In genomic region chr15:81856030-81856790, GRCm38 (mm10) we compare ENCODE assay signal across 8 mouse cellular contexts. TPM values are rescaled to one million over a fixed set of nuclear protein-coding genes. Genes with fewer than 3 reads are reported as not detected.
DNase-seq lines count a peak whose midpoint lies in the region; ATAC-seq and TF ChIP-seq lines count a peak whose summit lies in the region.

No protein-coding gene starts in this region.

- H3K9ac ChIP-seq in embryonic facial prominence, embryonic 14.5 days (ENCODE audit: low read depth, low read length) = peak overlapping the region; percentile 92

- H3K9me3 ChIP-seq in embryonic facial prominence, embryonic 14.5 days (ENCODE audit: control insufficient read depth, low read length) = no peaks in the 10 kb centered on the region

- peak; percentile 97 for DNase-seq in embryonic facial prominence, embryonic 14.5 days (ENCODE audit: low spot score)
- peak; percentile 88 for DNase-seq in heart, adult 8-10 months (ENCODE audit: low spot score)
- peak; percentile 91 for DNase-seq in kidney, adult 8-10 months
- peak; percentile 91 for DNase-seq in liver
- peak; percentile 84 to 88 for DNase-seq in spleen, postnatal 36 days (ENCODE audit: low spot score in 2 of 2)

- peak overlapping the region; percentile 87 for H3K4me2 ChIP-seq in embryonic facial prominence, embryonic 14.5 days (ENCODE audit: low read depth, low read length)

- H3K4me1 ChIP-seq in bone marrow, adult 2 months (ENCODE audit: control insufficient read depth, insufficient read depth, low read length) = peaks cover 2% of the 10 kb centered on the region; the same call in 1 of the 2 replicates
- H3K4me1 ChIP-seq in embryonic facial prominence, embryonic 14.5 days (ENCODE audit: control insufficient read depth, insufficient read depth, low read length) = peaks cover 5% of the 10 kb centered on the region; the same call in 1 of the 2 replicates

- ATAC-seq in embryonic facial prominence, embryonic 14.5 days (ENCODE audit: low read depth) = peak; percentile 88
- peak; percentile 78 for ATAC-seq in monocyte, adult 5-6 weeks (replicated peaks; ENCODE audit: insufficient number of reproducible peaks, low FRiP score, low TSS enrichment, poor library complexity, severe bottlenecking)

- H3K4me3 ChIP-seq in C2C12 (ENCODE audit: insufficient read depth, poor library complexity, severe bottlenecking) = peak overlapping the region; percentile 96
- peak overlapping the region; percentile 93 for H3K4me3 ChIP-seq in bone marrow, adult 2 months (replicated peaks; ENCODE audit: control insufficient read depth, low read depth, low read length)
- H3K4me3 ChIP-seq in embryonic facial prominence, embryonic 14.5 days (ENCODE audit: low read depth, low read length) = peak overlapping the region; percentile 83

- peaks cover 33% of the 10 kb centered on the region for H3K36me3 ChIP-seq in C2C12 (ENCODE audit: control insufficient read depth, insufficient read depth)
- H3K36me3 ChIP-seq in embryonic facial prominence, embryonic 14.5 days (ENCODE audit: control insufficient read depth, insufficient read depth, low read length) = peaks cover 27% of the 10 kb centered on the region

- under 1% methylated on average over 28 of the region's 28 CpGs for WGBS in bone marrow, adult 2 months
- WGBS in embryonic facial prominence, embryonic 14.5 days = under 1% methylated on average over 27 of the region's 28 CpGs

- H3K27me3 ChIP-seq in C2C12 (ENCODE audit: control insufficient read depth, insufficient read depth, insufficient read length) = no peaks in the 10 kb centered on the region
- H3K27me3 ChIP-seq in embryonic facial prominence, embryonic 14.5 days (replicated peaks; ENCODE audit: control insufficient read depth, insufficient read depth, low read length) = no peaks in the 10 kb centered on the region

- no peak for TF ChIP-seq CTCF in C2C12 (IDR thresholded peaks at IDR 0.05; ENCODE audit: control insufficient read depth, insufficient read depth, insufficient read length)
- TF ChIP-seq CTCF in bone marrow, adult 2 months (IDR thresholded peaks at IDR 0.05; ENCODE audit: control insufficient read depth, insufficient read depth, low read length) = no peak

- H3K27ac ChIP-seq in bone marrow, adult 2 months (ENCODE audit: control insufficient read depth, insufficient read depth, low read depth, low read length, poor library complexity) = no peak overlapping the region
- peak overlapping the region; percentile 98 for H3K27ac ChIP-seq in embryonic facial prominence, embryonic 14.5 days (replicated peaks; ENCODE audit: low read depth, low read length)

- H3K79me3 ChIP-seq in C2C12 (ENCODE audit: low read depth) = peaks cover 47% of the 10 kb centered on the region

- no peak for TF ChIP-seq POLR2A in bone marrow, adult 2 months (IDR thresholded peaks at IDR 0.05; ENCODE audit: borderline replicate concordance, control insufficient read depth, low read depth, low read length)

- peak overlapping the region; percentile 79 for H3ac ChIP-seq in C2C12 (ENCODE audit: control insufficient read depth, insufficient read length, low read depth)

- peaks cover 79% of the 10 kb centered on the region for H3K79me2 ChIP-seq in C2C12 (ENCODE audit: control insufficient read depth, insufficient read depth)

TF ChIP-seq in C2C12, 6 proteins besides CTCF, POLR2A, EP300 and RAD21:
- TF ChIP-seq CEBPB (IDR thresholded peaks at IDR 0.05; ENCODE audit: low read depth) (no peak), USF1 (IDR thresholded peaks at IDR 0.05; ENCODE audit: low read depth) (no peak), MAX (IDR thresholded peaks at IDR 0.05) (no peak), MYOG (IDR thresholded peaks at IDR 0.05; ENCODE audit: control insufficient read depth, extremely low read depth, insufficient read length) (no peak), FOSL1 (IDR thresholded peaks at IDR 0.05; ENCODE audit: insufficient read depth, low read length, poor library complexity, severe bottlenecking) (no peak), MYOD1 (IDR thresholded peaks at IDR 0.05; ENCODE audit: control insufficient read depth, insufficient read length, low read depth) (no peak)

RNA-seq across cellular contexts. Expression of gene Tob2, which starts 2.4 kb away (rescaled TPM):
- polyA plus RNA-seq in C2C12 (2012; fragmentation: generic; extraction: Trizol) = 37.5 TPM
- polyA plus RNA-seq in bone marrow, adult 2 months (2011; ENCODE audit: insufficient read depth, insufficient read length, low replicate concordance, missing spikeins) = 6.6 and 9.2 TPM in 2 replicates
- polyA plus RNA-seq in embryonic facial prominence, embryonic 14.5 days (2014; fragmentation: Nextera tagmentation; extraction: Ambion mirVana) = 23.0 and 26.8 TPM in 2 replicates
- 100 to 1,000 TPM in 1 of 4 experiments, 10 to 100 TPM in 3; 50.6 to 129 (median 74.7) TPM for total RNA-seq in heart, adult 8-10 months (2022)
- total RNA-seq in monocyte, adult 5-6 weeks (2017) = 27.1 to 48.1 TPM (median 29.4 TPM) in 3 replicates

RNA-seq across cellular contexts. Expression of gene Phf5a, which starts 15.5 kb away (rescaled TPM):
- 156 TPM for polyA plus RNA-seq in C2C12 (2012; fragmentation: generic; extraction: Trizol)
- polyA plus RNA-seq in bone marrow, adult 2 months (2011; ENCODE audit: insufficient read depth, insufficient read length, low replicate concordance, missing spikeins) = 74.5 and 96.7 TPM in 2 replicates
- polyA plus RNA-seq in embryonic facial prominence, embryonic 14.5 days (2014; fragmentation: Nextera tagmentation; extraction: Ambion mirVana) = 138 and 146 TPM in 2 replicates
- total RNA-seq in heart, adult 8-10 months (2022) = 10 to 100 TPM; 31.9 to 39.3 (median 33.9) TPM
- 54.7 to 91.7 TPM (median 58.7 TPM) in 3 replicates for total RNA-seq in monocyte, adult 5-6 weeks (2017)

RNA-seq across cellular contexts. Expression of gene Aco2, which starts 15.9 kb away (rescaled TPM):
- polyA plus RNA-seq in C2C12 (2012; fragmentation: generic; extraction: Trizol) = 368 TPM
- 41.0 and 71.1 TPM in 2 replicates for polyA plus RNA-seq in bone marrow, adult 2 months (2011; ENCODE audit: insufficient read depth, insufficient read length, low replicate concordance, missing spikeins)
- polyA plus RNA-seq in embryonic facial prominence, embryonic 14.5 days (2014; fragmentation: Nextera tagmentation; extraction: Ambion mirVana) = 160 and 165 TPM in 2 replicates
- total RNA-seq in heart, adult 8-10 months (2022) = 1,000 to 10,000 TPM; 2,119 to 2,448 (median 2,260) TPM
- 103 to 166 TPM (median 150 TPM) in 3 replicates for total RNA-seq in monocyte, adult 5-6 weeks (2017)

RNA-seq across cellular contexts. Expression of gene Tef, which starts 54.0 kb away (rescaled TPM):
- polyA plus RNA-seq in C2C12 (2012; fragmentation: generic; extraction: Trizol) = 32.6 TPM
- polyA plus RNA-seq in bone marrow, adult 2 months (2011; ENCODE audit: insufficient read depth, insufficient read length, low replicate concordance, missing spikeins) = 6.4 and 16.2 TPM in 2 replicates
- polyA plus RNA-seq in embryonic facial prominence, embryonic 14.5 days (2014; fragmentation: Nextera tagmentation; extraction: Ambion mirVana) = 25.5 and 29.3 TPM in 2 replicates
- 100 to 1,000 TPM; 125 to 157 (median 155) TPM for total RNA-seq in heart, adult 8-10 months (2022)
- total RNA-seq in monocyte, adult 5-6 weeks (2017) = 44.4 to 60.3 TPM (median 52.9 TPM) in 3 replicates
